Mouse (Mus musculus) urinary bladder, postnatal 14 days (tissue): ENCODE measurements around the gene Me3.

Source experiments
- DNase-seq: peaks from one replicate; pipeline ENCODE4 v3.0.0; 2021; ENCODE audit warnings: low spot score

Gene Me3

DNA sequence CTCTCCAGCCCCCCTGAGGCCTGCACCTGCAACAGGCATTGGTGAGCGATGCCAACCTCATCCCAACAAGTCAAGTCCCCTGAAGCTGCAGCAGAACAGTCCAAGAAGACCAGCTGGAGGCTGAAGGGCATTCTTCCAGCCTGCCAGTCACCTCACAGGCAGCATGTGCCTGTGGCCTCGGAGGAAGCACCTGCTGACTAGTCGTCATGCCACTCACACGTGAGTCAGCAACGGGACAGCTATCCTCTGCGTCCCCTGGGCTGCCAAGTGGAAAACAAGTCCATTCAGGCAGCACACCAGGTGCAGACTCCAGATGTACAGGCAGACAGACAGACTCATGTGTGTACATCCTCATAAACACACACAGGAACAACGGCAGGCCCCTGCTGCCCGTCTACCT, 203.4 kb downstream of the Me3 start:
- no peak for DNase-seq

DNA sequence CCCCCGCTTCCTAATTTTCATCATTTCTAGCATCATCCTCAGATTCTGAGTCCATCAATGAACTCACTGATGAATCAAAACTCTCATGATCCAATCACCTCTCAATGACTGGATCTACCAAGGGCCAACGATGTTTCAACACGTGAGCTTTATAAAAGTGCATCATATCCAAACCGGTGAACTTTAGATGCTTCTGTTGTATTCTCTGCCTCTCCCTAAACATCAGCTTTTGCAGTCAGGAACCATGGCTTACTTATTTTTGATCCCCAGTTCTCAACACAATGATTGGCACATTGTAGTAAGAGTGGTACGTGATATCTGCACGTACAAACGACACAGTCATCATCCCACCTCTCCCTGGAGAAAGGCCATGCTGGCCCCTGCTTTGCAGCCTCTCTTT, 204.5 kb downstream of the Me3 start:
- DNase-seq: no peak

DNA sequence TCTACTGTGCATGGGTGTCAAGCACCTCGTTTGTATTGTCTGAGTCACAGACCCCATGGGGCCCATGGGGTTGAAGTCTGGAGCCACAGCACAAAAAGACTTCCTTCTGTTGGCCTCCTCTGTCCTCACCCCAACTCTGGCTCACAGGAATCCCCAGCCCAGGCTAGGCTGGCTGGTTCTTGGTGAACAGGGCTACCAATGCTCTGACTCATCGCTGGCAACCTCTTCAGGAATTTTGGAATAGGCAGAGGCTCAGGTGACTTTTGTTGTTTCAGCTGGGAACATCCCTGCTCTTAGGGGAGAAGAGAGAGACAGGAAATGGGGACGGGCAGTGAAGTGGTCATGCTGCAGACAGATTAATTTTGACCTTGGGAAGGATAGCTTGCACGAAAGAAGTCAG, 205.6 kb downstream of the Me3 start:
- peak; percentile 38 for DNase-seq

DNA sequence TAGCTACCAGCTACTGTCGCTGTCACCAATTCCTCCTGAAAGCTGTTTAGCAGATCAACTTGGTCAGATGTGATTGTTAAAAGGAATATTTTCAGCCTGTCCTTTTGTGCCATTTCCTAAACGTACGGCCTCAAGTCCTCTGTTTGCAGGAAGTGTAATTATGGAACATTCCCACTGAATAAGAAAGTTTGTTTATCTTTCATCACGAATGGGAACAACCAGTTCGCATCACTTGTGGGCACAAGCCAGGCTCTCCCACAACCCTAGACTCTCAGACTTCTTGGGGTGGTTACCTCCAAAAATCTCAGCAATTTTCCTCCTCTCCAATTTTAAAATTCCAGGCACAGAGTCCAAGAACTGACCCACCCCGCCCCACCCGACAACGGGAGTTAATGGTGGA, 207.5 kb downstream of the Me3 start:
- DNase-seq: no peak

DNA sequence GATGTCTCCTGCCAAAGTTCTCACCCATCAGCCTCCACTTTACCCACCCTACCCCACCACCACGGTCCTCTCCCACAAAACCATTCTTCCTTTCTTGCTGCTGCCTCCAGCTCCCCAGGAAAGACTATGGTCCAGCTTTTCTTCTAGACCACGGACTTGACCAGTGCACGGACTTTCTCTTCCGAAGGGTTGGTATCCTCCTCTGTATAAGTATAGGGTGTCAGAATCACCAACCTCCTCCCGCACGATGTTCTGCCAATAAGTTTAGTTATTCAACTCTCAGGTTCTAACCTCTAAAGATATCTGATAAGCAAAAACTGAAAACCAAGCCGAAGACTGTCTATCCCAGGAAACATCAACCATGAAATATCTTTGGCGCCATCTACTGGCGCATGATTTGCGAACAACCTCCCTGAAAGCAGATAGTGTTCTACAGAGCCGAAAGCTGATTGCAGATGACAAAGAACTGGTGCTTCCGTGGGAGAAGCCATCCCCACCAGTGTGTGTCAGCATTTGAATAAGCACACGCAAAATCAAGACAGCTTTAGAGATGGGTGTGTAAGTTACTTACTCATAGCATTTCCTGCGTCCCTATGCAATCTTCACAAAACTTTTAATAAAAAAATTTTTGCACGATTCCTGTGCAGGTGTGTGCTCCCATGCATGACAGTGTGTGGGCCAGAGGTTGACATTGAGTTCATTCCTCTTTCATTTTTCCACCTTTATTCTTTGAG, 209.6 kb downstream of the Me3 start:
- DNase-seq: peak; percentile 87

DNA sequence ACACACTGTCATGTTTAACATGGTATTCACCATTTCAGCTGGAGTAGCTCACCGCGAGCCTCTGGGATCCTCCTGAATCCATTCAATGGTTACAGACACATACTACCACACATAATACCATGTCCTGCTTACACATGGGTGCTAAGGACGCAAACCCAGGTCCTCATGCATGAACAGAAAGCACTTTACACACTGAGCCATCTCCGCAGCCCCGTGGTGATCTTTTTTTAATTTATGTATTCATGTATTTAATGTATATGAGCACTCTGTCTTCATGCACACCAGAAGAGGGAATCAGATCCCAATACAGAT, 210.2 kb downstream of the Me3 start:
- no peak for DNase-seq

DNA sequence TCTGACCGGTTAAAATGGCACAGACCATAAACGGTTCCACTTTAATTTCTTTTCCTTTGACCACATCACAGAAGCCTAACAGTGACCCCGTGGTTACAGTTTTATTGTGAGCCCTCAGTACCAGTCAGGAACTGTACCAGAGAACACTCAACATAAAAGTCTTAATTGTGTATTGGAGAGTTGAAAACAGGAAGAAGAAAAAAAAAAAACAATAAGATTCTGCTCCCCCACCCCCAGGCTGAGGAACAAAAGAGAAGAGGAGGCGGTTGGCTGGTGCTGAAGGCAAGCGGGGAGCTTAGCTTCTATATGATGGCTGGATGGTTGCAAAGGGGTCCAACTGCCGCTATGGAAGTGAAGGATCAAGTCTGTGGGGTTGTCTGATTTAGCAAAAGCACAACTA, 210.9 kb downstream of the Me3 start:
- no peak for DNase-seq

DNA sequence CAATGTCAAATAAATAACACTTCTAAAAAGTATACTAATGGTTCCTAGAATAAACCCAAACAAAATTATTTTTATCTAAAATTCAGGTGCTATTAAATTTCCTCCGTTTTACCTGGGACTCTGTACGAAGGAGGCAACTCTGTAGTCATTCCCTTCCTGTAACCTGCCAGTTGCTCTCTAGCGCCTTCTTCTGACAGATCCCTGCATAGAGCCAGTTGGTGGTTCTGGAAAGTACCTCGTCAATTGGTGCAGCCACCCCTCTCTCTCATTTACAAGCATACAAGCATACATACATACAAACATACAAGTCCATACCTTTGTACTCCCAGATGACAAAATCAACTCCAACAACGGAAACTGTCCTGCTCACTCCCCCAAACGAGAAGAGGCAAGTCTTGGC, 211.3 kb downstream of the Me3 start:
- peak; percentile 55 for DNase-seq

DNA sequence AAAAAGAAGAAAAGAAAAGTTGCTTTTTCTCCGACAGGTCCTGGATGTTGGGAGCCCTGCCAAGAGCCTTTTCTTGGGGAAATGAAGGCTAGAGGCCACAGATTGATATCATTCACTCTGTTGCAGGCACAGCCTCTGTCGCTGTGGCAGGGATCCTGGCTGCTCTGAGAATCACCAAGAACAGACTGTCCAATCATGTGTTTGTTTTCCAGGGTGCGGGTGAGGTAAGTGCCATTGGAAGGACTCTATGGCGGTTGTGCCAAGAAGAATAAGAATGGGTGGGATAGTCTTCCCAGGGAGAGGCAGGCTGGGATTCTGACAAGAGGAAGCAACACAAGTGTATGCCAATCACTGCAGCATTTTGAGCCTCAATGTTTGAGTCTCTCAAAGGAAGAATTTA, 213.5 kb downstream of the Me3 start:
- DNase-seq: no peak

DNA sequence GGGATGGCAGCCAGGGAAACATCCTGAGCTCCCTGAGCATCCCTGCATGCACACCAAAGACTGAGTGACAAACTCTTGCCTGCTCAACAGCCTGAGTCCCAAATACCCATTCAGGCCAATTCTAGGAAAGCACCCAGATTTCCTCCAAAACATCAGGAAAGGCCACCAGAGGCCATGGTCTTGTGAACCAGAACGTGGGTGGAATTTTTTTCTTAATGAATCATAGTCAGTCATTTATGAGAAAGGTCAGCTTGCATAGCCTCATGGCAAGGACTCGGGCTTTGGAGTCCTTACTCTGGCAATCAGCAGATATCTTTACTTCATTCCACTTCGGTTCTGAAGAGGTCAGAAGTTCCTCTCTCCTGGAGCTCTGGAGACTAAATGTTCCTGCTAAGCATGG, 218.3 kb downstream of the Me3 start:
- no peak for DNase-seq

DNA sequence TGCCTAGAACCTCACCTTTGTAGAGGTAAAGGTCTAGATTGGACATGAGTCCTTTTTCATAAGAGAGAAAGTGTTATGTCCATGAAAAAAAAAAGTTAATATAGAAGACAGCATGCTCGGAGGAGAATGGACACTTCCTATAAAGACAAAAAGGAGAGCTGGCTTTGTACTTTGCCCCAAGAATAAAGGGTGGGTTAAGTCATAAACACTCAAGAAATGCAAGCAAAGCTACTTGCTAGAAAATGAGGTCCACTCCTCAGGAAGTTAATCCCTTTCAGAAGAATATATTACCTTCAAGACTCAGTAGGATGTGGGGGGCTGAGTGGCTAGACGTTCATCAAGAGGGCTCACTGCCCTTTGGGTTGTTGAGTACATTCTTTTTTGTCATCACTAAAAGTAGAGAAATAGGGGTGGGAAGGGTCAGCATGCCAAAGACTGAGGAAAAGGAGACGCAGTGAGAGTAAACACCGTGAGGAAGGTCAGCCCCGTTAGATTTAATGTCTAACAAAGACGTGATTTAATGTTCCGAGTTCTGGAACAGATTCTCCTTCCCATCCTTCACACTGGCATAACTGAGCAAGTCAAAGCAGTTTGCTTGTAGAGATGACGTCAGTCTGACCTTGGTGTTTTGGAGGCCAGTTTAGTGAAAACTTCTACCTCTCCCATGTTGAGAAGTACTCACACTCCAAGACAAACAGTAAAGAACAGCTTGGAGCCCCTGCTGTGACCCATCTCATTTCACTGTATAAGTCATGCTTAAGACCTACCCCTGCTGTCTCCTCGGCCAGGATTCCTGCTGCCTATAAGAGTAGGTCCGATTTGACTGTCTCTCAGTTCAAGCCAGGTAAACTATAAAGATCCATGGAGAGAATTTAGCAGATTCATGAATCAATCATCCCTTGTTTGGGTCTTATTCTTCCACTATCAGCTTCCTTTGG, 220.2 kb downstream of the Me3 start:
- DNase-seq: no peak

DNA sequence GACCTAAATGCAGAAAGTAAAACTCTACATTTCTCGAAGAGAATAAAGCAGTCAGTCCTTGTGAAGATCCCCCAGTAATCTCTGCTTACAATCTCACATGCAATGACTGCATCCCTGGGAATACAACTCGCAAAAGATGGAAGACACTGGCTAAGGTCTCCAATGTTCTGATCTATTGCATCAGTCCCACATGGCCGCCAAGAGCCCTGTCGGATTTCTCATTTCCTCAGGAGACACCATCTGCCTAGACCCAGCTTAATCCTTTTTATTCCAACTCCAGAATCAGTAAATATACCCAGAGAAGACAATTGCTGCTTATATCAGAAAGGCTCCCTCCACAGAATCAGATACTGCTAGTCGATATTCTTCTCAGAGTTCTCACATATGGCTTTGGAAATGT, 220.9 kb downstream of the Me3 start:
- no peak for DNase-seq

DNA sequence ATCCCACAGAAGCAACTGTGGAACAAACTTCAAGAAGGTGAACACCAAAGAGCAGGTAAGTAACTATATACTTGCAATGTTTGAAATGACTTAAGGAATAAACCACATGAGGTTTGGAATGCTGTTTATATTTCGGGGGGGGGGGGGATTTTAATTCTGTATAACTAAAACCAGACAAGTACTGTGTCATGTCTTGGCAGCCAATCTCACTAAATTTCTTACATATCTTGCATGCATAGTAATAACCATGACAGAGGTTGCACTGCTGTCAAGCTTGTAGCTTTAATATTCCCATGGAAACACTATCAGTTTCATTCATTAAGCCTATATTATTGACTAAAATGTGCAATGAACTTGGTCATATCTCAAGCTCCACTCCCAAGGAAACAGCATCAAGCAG, 223.0 kb downstream of the Me3 start:
- no peak for DNase-seq

DNA sequence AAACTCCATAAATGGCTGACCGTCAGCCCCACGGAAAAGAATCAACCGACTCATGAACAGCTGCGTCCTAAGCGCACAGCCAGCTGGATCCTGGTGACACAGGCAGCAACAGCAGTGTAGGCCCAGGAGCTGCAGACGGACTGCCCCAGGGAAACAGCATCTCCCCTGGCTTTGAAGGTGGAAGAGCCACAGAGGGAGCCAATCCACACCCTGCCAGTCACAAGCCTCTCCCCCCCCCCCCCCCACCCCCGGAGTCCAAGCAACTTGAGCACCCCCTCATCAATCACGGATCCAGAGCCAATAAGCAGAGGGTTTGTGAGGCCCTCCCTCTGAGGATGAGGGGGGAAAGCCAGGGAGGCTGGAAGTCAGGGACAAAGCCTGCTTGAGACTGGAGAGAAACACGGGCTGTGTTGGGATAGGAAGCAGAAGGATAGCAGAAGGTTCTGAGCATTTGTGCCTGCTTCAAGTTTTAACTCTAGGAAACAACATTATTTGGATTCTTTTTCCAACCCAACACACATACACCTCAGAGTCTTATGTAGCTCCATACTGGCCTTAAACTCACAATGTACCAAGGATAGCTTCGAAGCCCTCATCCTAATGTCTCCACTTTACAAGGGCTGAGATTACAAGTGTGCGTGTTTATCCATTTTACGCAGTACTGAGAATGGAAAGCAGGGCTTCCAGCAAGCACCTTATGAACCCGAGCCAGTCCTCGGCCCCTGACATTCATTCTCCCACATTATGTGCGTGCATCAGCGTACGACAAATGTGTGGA, 224.4 kb downstream of the Me3 start:
- DNase-seq: no peak

DNA sequence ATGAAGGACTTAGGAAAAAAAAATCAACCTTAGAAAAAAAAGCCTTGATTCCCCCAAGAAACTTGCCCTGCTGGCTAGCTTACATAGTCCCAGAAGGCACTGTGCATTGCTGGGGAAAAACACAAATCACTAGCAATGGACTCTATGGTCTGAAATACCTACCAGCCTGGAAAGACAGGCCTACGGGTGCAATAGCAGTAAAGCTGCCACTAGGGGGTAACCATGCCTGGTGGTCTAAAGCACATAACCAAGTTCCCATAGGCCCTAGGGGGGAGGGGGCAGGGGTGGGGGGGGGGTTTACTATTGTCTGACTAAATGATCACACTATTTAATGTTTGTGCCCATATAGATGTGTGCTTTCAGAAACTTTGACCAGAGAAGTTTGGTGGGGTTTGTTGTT, 232.6 kb downstream of the Me3 start:
- DNase-seq: no peak

DNA sequence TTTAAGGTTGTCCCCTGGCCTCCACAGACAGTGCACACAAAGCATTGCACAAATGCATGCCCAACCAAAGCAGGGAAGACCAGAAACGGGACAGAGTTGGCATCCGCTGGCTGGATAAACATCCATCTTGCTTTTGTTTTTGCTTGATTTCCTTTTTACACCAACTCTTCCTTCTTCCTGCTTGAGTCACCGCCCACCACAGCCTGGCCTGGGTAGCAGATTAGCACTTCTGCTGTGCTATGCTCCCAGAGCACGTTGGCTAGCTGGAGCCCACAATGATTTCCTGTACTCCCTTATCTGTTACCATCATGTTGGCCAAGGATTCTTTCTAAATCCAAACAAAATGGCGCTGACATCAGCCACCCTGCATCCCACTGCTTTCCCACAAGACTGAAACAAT, 235.0 kb downstream of the Me3 start:
- DNase-seq: no peak

DNA sequence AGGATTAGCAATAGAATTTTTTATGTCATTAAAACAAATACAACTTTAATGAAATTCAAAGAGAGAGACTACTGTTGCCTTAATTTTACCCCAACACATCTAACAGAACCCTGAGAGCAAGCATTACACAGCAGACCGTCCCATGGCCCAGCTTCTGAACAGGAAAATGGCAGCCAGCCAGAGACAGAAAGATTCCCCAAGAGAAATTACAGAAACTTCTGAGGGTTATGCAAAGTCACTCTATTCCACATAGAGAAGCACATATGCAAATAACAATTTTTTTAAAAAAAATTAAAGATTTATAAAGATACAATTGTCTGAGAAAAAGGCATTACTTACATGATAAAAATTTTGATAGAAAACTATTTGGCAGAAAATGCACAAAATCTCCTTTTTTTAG, 247.5 kb downstream of the Me3 start:
- DNase-seq: no peak

DNA sequence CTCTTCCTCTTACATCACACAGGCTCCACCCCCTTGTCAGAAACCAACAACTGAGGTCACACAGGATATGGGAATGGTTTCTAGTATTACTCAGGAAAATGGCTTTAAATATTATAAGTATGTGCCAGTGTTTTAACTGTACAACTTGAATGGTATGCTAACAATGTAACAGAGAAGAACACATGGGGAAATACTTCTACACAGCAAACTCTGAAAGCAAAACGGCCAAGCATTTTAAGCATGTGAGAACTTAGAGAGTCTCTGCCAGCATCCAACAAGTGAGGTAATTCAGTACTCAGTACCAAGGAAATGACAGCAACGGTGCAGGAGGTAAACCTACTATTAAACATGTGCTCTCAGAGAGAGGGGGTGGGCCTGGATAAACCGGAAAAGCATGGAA, 252.4 kb downstream of the Me3 start:
- no peak for DNase-seq

DNA sequence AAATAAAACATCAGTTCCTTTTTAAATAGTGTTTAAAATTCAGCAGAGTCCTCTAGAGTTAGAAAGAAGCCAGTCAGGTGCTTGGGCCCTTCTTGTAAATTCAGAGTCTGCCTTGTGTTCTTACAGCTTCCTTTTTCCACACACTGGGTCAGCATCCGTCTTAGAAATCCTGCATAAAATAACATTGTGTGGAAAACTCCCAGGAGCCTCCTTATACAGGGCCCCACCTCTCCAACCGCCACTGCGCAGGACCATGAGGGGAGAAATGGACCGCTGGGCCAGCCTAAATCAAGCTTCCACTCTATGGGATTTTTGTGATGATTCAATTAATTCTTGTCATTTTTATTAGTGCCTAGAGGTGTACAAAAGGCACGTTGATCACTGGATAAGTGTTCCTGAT, 259.2 kb downstream of the Me3 start:
- DNase-seq: no peak

DNA sequence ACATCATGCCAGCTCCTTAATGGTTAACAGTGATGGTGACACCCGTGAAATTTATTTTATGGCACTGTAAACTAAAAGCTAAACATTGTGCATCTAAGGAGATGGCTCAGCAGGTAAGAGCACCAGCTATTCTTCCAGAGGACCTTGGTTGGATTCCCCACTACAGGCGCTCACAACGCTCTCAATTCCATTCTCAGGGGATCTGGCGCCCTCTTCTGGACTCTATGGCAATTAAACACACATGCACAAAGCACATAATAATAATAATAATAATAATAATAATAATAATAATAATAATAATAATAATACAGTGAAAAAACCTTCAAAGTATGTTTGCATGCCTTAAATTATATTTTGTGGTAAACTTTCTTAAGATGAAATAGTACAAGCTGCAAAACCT, 259.7 kb downstream of the Me3 start:
- DNase-seq: no peak

DNA sequence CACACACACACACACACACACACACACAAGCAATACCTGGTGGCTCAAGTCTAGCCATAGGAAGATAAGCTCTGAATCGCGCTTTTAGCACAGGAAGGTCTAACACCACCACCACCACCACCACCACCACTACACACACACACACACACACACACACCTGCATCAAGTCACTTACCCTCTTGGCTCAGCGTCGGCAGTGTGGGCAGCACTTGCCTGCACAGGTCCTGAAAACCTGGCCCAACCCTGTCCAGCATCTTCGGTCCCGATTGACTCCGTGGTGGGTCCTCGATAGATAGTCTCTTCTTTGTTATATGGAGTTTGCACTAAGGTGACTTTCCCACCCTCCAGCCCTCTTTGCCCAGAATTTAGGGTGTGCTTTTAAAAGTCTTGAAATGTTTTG, 270.8 kb downstream of the Me3 start:
- DNase-seq: no peak

DNA sequence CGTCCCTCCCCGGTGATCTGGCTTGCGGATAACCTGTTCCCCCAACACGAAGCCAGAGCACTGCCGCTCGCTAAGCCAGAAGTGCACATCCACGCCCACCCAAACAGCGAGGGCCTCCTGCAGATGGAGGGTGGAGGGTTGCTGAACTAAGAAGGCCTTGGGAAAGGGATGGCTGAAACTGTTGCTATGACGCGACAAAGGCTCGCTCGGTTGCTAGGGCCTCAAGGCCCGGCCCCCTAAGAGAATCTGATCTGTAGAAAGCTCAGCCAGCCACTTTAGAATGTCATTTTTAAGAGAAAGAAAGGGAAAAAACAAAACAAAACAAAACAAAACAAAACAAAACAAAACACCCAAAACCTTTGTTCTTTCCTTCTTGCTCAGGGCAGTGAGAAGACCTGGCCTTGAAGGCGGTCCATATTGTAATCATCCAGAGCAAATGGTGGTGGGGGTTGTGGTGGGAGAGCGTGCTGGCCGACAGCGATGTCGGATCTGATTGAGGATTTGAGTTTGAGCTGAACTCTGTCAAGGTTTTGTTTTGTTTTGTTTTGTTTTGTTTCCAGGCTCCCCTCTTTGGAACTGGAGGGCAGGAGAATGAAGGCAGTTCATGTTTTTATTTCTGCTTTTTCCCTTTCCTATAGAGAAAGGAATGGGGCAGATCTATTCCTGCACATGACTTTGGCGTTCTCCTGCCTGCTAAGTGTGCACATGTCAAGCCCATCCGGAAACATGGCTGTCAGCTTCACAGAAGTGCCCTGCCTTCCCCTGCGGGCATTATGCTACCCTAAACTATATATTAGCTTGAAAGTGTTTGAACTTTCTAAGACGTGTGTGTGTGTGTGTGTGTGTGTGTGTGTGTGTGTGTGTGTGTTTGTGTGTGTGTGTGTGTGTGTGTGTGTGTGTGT, 271.5 kb downstream of the Me3 start, which contains the start of gene Ccdc81:
Ccdc81 (minus strand) TSS at position 188 of the 902 bp plus-strand sequence.
- DNase-seq: no peak
